Mouse (Mus musculus) intestine, postnatal 0 days (tissue): ENCODE results near the gene Pard3. TPM values are rescaled to one million over a fixed set of nuclear protein-coding genes. Genes with fewer than 3 reads are reported as not detected.

Experiments used
- ATAC-seq: fragments of 200-750 bp; cut with Nextera tagmentation; 2 replicates; pipeline ENCODE4 v1.8.0; 2017; ENCODE audit warnings: mild to moderate bottlenecking, moderate TSS enrichment, moderate library complexity
- H3K27ac ChIP-seq: fragments of 300-500 bp; sonication (generic); 2 replicates; pipeline ENCODE4 v1.5.1; 2014; ENCODE audit warnings: mild to moderate bottlenecking, low read depth, low read length, moderate library complexity
- H3K27me3 ChIP-seq: fragments of 300-500 bp; sonication (generic); replicated peaks from 2 replicates; pipeline ENCODE4 v1.6.1; 2014; ENCODE audit warnings: low read length, mixed read lengths; ENCODE audit not compliant: control insufficient read depth, insufficient read depth
- H3K36me3 ChIP-seq: fragments of 300-500 bp; sonication (generic); 2 replicates; pipeline ENCODE4 v1.6.1; 2014; ENCODE audit warnings: mild to moderate bottlenecking, moderate library complexity; ENCODE audit not compliant: control insufficient read depth, insufficient read depth
- H3K4me1 ChIP-seq: fragments of 300-500 bp; sonication (generic); replicated peaks from 2 replicates; pipeline ENCODE4 v1.6.1; 2014; ENCODE audit warnings: antibody characterized with exemption, low read length, mixed read lengths; ENCODE audit not compliant: control insufficient read depth, insufficient read depth
- H3K4me2 ChIP-seq: fragments of 300-500 bp; sonication (generic); replicated peaks from 2 replicates; pipeline ENCODE4 v1.6.1; 2014; ENCODE audit warnings: low read depth, mild to moderate bottlenecking, moderate library complexity
- H3K4me3 ChIP-seq: fragments of 300-500 bp; sonication (generic); 2 replicates; pipeline ENCODE4 v1.5.1; 2014; ENCODE audit warnings: low read depth, low read length
- H3K9ac ChIP-seq: fragments of 300-500 bp; sonication (generic); 2 replicates; pipeline ENCODE4 v1.6.1; 2014; ENCODE audit warnings: mild to moderate bottlenecking, low read depth, low read length
- H3K9me3 ChIP-seq: fragments of 300-500 bp; sonication (generic); 2 replicates; pipeline ENCODE4 v1.6.1; 2016; ENCODE audit warnings: mixed run types; ENCODE audit not compliant: control insufficient read depth
- CTCF ChIP-seq: sonication (generic); IDR thresholded peaks from 2 replicates; pipeline ENCODE4 v1.5.1; 2016; ENCODE audit warnings: low read depth, mild to moderate bottlenecking, control low read depth, antibody characterized with exemption, moderate library complexity
- WGBS: fragments of 180-500 bp; shearing (Covaris S2); extraction: QIAGEN DNeasy Blood & Tissue Kit; methylation state at CpG from one replicate; pipeline ENCODE4 v1.1.7; 2014; 5-methylcytosine and 5-hydroxymethylcytosine counted together
- polyA plus RNA-seq: library from polyadenylated mRNA; unstranded; fragments of >200 nt; fragmentation: Nextera tagmentation; extraction: Ambion mirVana; gene quantifications from 2 replicates; pipeline ENCODE4 v1.2.1, GENCODE M21; 2015

The Pard3 gene
- polyA plus RNA-seq, 1 experiment from 2014 or later: 12.5 TPM

DNA sequence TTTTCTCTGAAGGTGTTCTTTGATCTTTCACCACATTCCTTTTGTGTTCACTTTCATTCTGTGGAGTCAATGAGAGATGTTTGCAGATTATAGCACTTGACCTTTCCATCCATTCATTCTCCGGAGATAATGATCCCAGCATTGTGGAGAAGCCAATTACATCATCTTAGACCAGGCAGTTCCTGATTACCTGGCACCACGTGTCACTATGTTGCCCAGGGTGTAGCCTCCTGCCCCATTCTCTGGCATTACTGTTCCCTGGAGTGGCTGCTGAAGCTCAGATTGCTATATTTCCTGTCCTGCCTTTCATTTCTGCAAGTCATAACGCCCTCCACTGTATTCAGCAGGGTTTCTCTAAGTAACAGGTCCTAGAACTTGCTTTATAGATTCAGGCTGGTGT, 304.7 kb downstream of the Pard3 start:
- TF ChIP-seq CTCF: no peak
- ATAC-seq: peak; percentile 92
- Histone ChIP-seq H3K9me3 (no peaks in the 10 kb centered on the region), H3K27me3 (no peaks in the 10 kb centered on the region), H3K27ac (no peak overlapping the region), H3K36me3 (peaks cover 13% of the 10 kb centered on the region; the same call in 1 of the 2 replicates), H3K4me2 (no peak overlapping the region), H3K4me3 (no peak overlapping the region), H3K9ac (no peak overlapping the region), H3K4me1 (0 out of 2 replicates have a peak, but pooled peaks cover 3% of the 10 kb centered on the region)
- 58% methylated on average over 3 of the region's 3 CpGs for WGBS

DNA sequence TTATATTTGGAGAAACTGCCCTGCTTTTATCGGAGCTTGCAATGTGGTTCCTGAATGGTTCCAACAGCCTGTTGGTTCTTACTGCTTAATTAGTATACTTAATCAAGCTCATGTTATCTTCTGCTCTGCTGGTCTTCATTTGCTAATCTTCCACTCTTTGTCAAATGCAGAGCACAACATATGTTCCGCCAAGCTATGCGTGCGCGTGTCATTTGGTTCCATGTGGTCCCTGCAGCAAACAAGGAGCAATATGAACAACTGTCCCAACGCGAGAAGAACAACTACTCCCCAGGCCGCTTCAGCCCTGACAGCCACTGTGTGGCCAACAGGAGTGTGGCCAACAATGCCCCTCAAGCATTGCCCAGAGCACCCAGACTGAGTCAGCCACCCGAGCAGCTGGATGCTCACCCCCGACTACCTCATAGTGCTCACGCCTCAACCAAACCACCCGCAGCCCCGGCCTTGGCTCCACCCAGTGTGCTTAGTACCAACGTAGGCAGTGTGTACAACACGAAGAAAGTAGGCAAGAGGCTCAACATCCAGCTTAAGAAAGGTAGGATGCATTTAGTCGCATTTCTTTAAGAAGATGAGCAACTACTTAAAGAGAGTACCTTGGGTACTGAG, 307.7 kb downstream of the Pard3 start:
- TF ChIP-seq CTCF: no peak
- Histone ChIP-seq H3K36me3 (peaks cover 13% of the 10 kb centered on the region; the same call in 1 of the 2 replicates), H3K4me3 (no peak overlapping the region), H3K27me3 (no peaks in the 10 kb centered on the region), H3K9ac (no peak overlapping the region), H3K27ac (no peak overlapping the region), H3K4me2 (no peak overlapping the region), H3K4me1 (0 out of 2 replicates have a peak, but pooled peaks cover 3% of the 10 kb centered on the region), H3K9me3 (no peaks in the 10 kb centered on the region)
- no peak for ATAC-seq
- 94% methylated on average over 16 of the region's 16 CpGs for WGBS

DNA sequence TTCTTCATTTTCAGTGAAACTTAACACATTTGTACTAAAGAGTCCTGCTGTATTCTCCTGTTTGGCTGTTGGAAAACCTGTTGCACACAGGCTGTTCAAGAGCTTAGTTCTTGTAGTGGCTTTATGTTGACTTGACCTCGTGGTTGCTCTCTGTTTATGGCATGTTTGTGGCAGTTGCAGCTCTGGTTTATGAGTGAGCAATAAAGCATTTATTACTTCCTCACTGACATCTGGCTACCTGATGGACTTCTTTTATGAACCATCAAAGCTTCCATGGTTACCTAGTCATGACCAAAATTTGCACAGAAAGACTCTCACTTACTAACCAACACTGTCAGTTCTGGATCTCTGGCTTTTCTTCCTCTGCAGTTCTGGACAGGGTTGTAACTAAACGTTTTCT, 314.1 kb downstream of the Pard3 start:
- WGBS: 30% methylated on average over 2 of the region's 2 CpGs
- no peaks in the 10 kb centered on the region for H3K9me3 ChIP-seq

DNA sequence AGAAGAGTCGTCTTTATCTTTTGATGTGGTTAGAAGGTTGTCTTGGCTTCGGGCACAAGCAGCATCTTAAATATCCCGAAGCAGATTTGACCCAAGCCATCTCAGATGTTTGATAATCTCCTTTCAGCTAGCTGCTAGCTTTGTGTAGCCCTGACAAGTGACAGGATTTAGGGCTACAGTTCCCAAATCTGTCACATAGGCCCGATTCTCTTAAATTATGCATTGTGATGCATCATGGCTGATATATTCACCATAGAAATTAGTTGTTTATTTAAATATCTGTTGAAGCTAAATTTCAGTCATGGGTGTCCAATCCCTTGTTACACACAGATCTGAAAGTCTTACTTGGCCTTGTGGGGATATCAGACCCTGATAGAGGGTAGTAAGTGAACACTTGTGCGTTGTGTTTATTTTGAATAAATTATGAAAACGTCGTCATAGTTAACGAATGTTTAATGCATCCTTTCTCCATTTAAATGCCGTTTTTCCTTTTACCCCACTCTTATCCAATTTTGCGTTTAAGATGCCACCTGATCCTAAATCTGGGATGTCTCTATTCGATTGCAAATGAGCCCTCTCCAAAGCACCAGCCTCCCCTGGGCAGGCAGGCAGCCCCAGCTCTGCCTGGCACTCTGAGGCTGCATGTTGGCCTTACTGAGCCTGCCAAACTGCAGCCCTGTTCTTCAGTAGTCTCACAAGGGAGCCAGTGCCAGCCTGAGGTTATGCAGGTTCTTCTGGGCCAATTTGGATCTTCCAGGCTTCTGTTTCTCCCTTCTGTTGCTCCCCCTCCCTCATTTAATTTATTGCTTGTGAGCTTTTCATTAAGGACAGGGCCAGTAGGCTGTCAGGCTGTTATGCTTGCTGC, 315.5 kb downstream of the Pard3 start:
- H3K9ac ChIP-seq: no peak overlapping the region
- no peaks in the 10 kb centered on the region; the same call in 1 of the 2 replicates for H3K4me1 ChIP-seq
- TF ChIP-seq CTCF: no peak
- H3K9me3 ChIP-seq: no peaks in the 10 kb centered on the region
- no peak for ATAC-seq
- peaks cover 13% of the 10 kb centered on the region; the same call in 1 of the 2 replicates for H3K36me3 ChIP-seq
- H3K27me3 ChIP-seq: no peaks in the 10 kb centered on the region
- WGBS: 85% methylated on average over 11 of the region's 11 CpGs
- no peak overlapping the region for H3K4me3 ChIP-seq
- H3K4me2 ChIP-seq: no peak overlapping the region
- H3K27ac ChIP-seq: no peak overlapping the region

More for the DNA sequence above, 314.1 kb downstream of the Pard3 start:
- H3K27me3 ChIP-seq: no peaks in the 10 kb centered on the region
- no peaks in the 10 kb centered on the region; the same call in 1 of the 2 replicates for H3K4me1 ChIP-seq
- peak; percentile 83 for ATAC-seq
- H3K36me3 ChIP-seq: peaks cover under 1% of the 10 kb centered on the region; the same call in 1 of the 2 replicates
- TF ChIP-seq CTCF: no peak
- H3K9ac ChIP-seq: no peak overlapping the region
- H3K4me2 ChIP-seq: no peak overlapping the region
- no peak overlapping the region for H3K4me3 ChIP-seq
- H3K27ac ChIP-seq: no peak overlapping the region

DNA sequence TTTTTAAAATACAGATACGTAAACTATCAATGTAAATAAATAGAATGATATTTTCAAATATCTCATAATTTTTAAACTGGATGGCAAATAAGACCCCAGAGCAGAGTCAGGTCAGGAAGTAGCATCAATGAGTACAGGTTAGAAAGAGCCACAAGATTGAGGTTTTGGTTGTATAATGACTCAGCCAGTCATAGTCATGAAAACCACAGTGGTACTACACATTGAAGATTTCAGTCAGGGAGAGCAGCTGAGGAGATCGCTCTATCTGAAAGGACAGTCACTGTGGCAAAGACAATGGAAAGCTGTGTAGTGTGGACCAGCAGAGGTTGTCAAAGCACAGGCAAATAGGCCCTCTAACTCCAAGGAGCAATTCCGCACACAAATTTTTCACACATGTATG, 317.6 kb downstream of the Pard3 start:
- Histone ChIP-seq H3K9ac (no peak overlapping the region), H3K4me2 (no peak overlapping the region), H3K4me3 (no peak overlapping the region), H3K27me3 (no peaks in the 10 kb centered on the region), H3K9me3 (no peaks in the 10 kb centered on the region), H3K36me3 (peaks cover 17% of the 10 kb centered on the region; the same call in 1 of the 2 replicates), H3K27ac (no peak overlapping the region), H3K4me1 (no peaks in the 10 kb centered on the region; the same call in 1 of the 2 replicates)
- no peak for ATAC-seq
- 98% methylated on average over 3 of the region's 3 CpGs for WGBS
- TF ChIP-seq CTCF: no peak

DNA sequence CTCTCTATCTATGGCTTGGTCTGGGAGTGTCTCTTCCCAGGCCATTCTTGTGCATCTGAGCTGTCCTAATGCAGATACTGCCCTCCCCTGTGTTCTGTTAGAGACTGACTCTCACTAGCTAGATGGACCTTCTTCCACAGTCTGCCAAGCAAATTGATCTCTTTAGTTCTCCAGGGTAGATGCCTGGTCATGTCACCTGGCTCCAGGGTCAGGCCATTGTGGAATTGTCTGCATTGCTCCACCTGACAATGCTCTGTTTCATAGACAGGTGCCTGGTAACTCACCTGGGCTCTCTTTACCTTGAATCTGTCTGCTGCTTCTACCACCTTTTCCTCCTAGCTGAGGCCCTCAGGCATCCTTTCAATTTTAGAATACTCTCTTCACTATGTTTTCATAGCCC, 329.0 kb downstream of the Pard3 start:
- Histone ChIP-seq H3K4me3 (no peak overlapping the region), H3K27ac (no peak overlapping the region), H3K4me2 (no peak overlapping the region), H3K9me3 (no peaks in the 10 kb centered on the region), H3K9ac (no peak overlapping the region), H3K36me3 (peaks cover 16% of the 10 kb centered on the region), H3K4me1 (no peaks in the 10 kb centered on the region), H3K27me3 (no peaks in the 10 kb centered on the region)
- ATAC-seq: no peak
- TF ChIP-seq CTCF: no peak
